Mouse (Mus musculus) heart, adult 2 months (tissue): ENCODE results near the gene Inpp5a. TPM values are rescaled to one million over a fixed set of nuclear protein-coding genes. Genes with fewer than 3 reads are reported as not detected.

Source experiments
- DNase-seq, 2 experiments: peaks; one replicate each; pipeline ENCODE4 v3.0.0; 2021
- H3K27ac ChIP-seq: fragments of 200-600 bp; 2 replicates; pipeline ENCODE4 v1.8.1; 2022
- H3K27me3 ChIP-seq: fragments of 200-500 bp; 2 replicates; pipeline ENCODE4 v1.6.1; 2012; ENCODE audit warnings: mild to moderate bottlenecking, low read length, inconsistent platforms, mixed read lengths; ENCODE audit not compliant: control insufficient read depth, insufficient read depth
- H3K36me3 ChIP-seq: fragments of 200-500 bp; 2 replicates; pipeline ENCODE4 v1.6.1; 2012; ENCODE audit warnings: low read length, inconsistent platforms; ENCODE audit not compliant: control insufficient read depth, insufficient read depth
- H3K4me1 ChIP-seq: fragments of 200-500 bp; 2 replicates; pipeline ENCODE4 v1.6.1; 2011; ENCODE audit warnings: low read length; ENCODE audit not compliant: control insufficient read depth, insufficient read depth
- H3K4me3 ChIP-seq: fragments of 200-600 bp; 2 replicates; pipeline ENCODE4 v1.8.1; 2022
- H3K79me2 ChIP-seq: fragments of 200-500 bp; replicated peaks from 2 replicates; pipeline ENCODE4 v1.6.1; 2012; ENCODE audit warnings: mild to moderate bottlenecking, inconsistent platforms, low read length, moderate library complexity, mixed read lengths; ENCODE audit not compliant: control insufficient read depth, insufficient read depth
- H3K9ac ChIP-seq: fragments of 200-500 bp; 2 replicates; pipeline ENCODE4 v1.6.1; 2012; ENCODE audit warnings: low read depth, mild to moderate bottlenecking, control low read depth, inconsistent platforms, low read length, mixed read lengths
- CTCF ChIP-seq: fragments of 200-600 bp; IDR thresholded peaks from 2 replicates; pipeline ENCODE4 v1.8.1; 2022; ENCODE audit warnings: antibody characterized with exemption, mild to moderate bottlenecking, moderate library complexity
- EP300 ChIP-seq: fragments of 200-500 bp; IDR thresholded peaks from 2 replicates; pipeline ENCODE4 v1.6.1; 2011; ENCODE audit warnings: low read depth, low read length, control low read depth; ENCODE audit not compliant: insufficient read depth
- POLR2A ChIP-seq: fragments of 200-500 bp; IDR thresholded peaks from 2 replicates; pipeline ENCODE4 v1.6.1; 2011; ENCODE audit warnings: mild to moderate bottlenecking, low read depth, low read length, control low read depth; ENCODE audit not compliant: insufficient read depth
- WGBS: fragments of 180-500 bp; shearing (Covaris S2); methylation state at CpG from one replicate; pipeline ENCODE4 v1.1.7; 2018; 5-methylcytosine and 5-hydroxymethylcytosine counted together
- intact Hi-C: fragments of 180-260 bp; cut with DNase I; formaldehyde crosslinking; loops from one replicate; pipeline ENCODE4 v1.15.1; 2025
- polyA plus RNA-seq: library from polyadenylated mRNA; depleted of rRNA; stranded (reverse); fragments of >200 nt; gene quantifications from 2 replicates; pipeline ENCODE4 v1.2.3, GENCODE M21; 2012
- total RNA-seq, 2 experiments: library from RNA; stranded (reverse); gene quantifications; 2 replicates each; pipeline ENCODE4 v1.2.3; 2021

The Inpp5a gene
- total and polyA plus RNA-seq, 3 experiments: 134 to 306 (median 280) TPM

DNA sequence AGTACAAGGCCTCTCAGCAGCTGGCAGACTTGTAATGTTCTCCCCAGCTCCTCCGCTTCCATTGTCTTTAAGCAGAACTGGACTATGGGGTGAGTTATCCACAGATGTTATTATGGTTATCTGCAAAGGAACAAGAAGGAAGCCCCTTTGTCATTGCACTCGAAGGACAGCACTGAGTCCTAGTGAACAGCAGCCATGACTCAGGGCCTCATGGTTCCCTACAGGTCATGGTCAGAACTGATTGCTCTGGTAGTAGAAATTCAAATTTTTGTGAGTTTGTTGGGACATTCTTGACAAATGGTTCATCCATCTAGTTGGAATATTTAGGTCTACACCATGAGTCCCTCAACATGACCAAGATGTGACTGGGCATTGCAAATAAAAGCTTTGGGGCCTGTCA, 81.6 kb downstream of the Inpp5a start:
- Histone ChIP-seq H3K79me2 (peaks cover 3% of the 10 kb centered on the region; the same call in 1 of the 2 replicates), H3K4me3 (no peak overlapping the region), H3K9ac (no peak overlapping the region), H3K4me1 (peaks cover 49% of the 10 kb centered on the region), H3K36me3 (peaks cover 13% of the 10 kb centered on the region), H3K27ac (peak overlapping the region; percentile 15), H3K27me3 (no peaks in the 10 kb centered on the region)
- DNase-seq: no peak
- WGBS: 46% methylated on average over 2 of the region's 2 CpGs
- intact Hi-C loops: loop anchor here (2.0 to 5.0 kb wide), 2 partner anchors 33 to 102 kb away; no protein-coding TSS in a partner anchor
- TF ChIP-seq CTCF: peak; percentile 40; the same call in 1 of the 2 replicates
- TF ChIP-seq EP300: no peak

- DNase-seq: no peak
These were observed 83.1 kb downstream of the Inpp5a start for GRCm38 (mm10) chr7:139472052-139472451.

GRCm38 (mm10) chr7:139472865-139473549, 84.1 kb downstream of the Inpp5a start:
- DNase-seq: peak; percentile 85 to 90
- Histone ChIP-seq H3K27ac (peak overlapping the region; percentile 45), H3K4me3 (no peak overlapping the region), H3K79me2 (peaks cover 4% of the 10 kb centered on the region; the same call in 1 of the 2 replicates), H3K27me3 (no peaks in the 10 kb centered on the region), H3K36me3 (peaks cover 7% of the 10 kb centered on the region; the same call in 1 of the 2 replicates), H3K4me1 (peaks cover 31% of the 10 kb centered on the region), H3K9ac (peak overlapping the region; percentile 6; the same call in 1 of the 2 replicates)
- 13% methylated on average over 7 of the region's 7 CpGs for WGBS
- TF ChIP-seq POLR2A (no peak), CTCF (peak; percentile 94; the same call in 1 of the 2 replicates), EP300 (peak; percentile 96)
- intact Hi-C loops: loop anchor here (1.0 to 5.0 kb wide), 4 partner anchors 36 to 240 kb away; no protein-coding TSS in a partner anchor

More at GRCm38 (mm10) chr7:139472052-139472451, 83.1 kb downstream of the Inpp5a start:
- TF ChIP-seq POLR2A (no peak), CTCF (no peak), EP300 (no peak)
- H3K9ac ChIP-seq: no peak overlapping the region
- H3K27me3 ChIP-seq: no peaks in the 10 kb centered on the region
- WGBS: 60% methylated on average over 1 of the region's 1 CpGs
- peaks cover 3% of the 10 kb centered on the region; the same call in 1 of the 2 replicates for H3K79me2 ChIP-seq
- peaks cover 11% of the 10 kb centered on the region for H3K36me3 ChIP-seq
- peak overlapping the region; percentile 45 for H3K27ac ChIP-seq
- H3K4me1 ChIP-seq: peaks cover 40% of the 10 kb centered on the region
- intact Hi-C loops: loop anchor here (2.0 to 5.0 kb wide), 2 partner anchors 35 to 239 kb away; no protein-coding TSS in a partner anchor
- H3K4me3 ChIP-seq: no peak overlapping the region

GRCm38 (mm10) chr7:139475896-139476295, 87.0 kb downstream of the Inpp5a start:
- Histone ChIP-seq H3K27me3 (no peaks in the 10 kb centered on the region), H3K4me3 (no peak overlapping the region), H3K79me2 (peaks cover 4% of the 10 kb centered on the region; the same call in 1 of the 2 replicates), H3K9ac (no peak overlapping the region), H3K27ac (no peak overlapping the region), H3K4me1 (peaks cover 12% of the 10 kb centered on the region), H3K36me3 (peaks cover 4% of the 10 kb centered on the region; the same call in 1 of the 2 replicates)
- intact Hi-C loops: no loop called here
- TF ChIP-seq CTCF (peak; percentile 70), POLR2A (no peak), EP300 (peak; percentile 70)
- peak; percentile 41 to 52 for DNase-seq
- WGBS: 36% methylated on average over 4 of the region's 4 CpGs

GRCm38 (mm10) chr7:139476700-139477099, 87.8 kb downstream of the Inpp5a start:
- intact Hi-C loops: no loop called here
- Histone ChIP-seq H3K36me3 (peaks cover 4% of the 10 kb centered on the region; the same call in 1 of the 2 replicates), H3K4me3 (no peak overlapping the region), H3K27ac (no peak overlapping the region), H3K9ac (no peak overlapping the region), H3K4me1 (peaks cover 10% of the 10 kb centered on the region), H3K79me2 (peaks cover 5% of the 10 kb centered on the region), H3K27me3 (no peaks in the 10 kb centered on the region)
- DNase-seq: no peak
- TF ChIP-seq CTCF (no peak), EP300 (no peak), POLR2A (no peak)
- 45% methylated on average over 2 of the region's 2 CpGs for WGBS

DNA sequence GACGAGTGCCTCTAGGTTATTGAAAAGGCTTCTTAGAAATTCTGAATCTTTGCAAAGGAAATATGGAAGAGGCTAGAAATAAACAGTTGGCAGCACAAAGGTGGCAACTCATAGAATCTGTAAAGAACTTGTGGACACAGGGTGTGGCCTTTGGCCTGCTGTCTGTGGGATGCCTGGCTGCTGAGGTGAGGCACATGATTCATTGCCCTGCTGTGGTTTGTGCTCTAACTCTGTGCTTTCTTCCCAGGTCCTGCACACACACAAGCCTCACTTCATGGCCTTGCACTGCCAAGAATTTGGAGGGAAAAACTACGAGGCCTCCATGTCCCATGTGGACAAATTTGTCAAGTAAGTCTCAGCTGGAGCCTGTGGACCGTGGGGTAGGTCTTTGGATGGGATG, 88.8 kb downstream of the Inpp5a start:
- intact Hi-C loops: no loop called here
- Histone ChIP-seq H3K79me2 (peaks cover 8% of the 10 kb centered on the region), H3K9ac (no peak overlapping the region), H3K36me3 (no peaks in the 10 kb centered on the region), H3K27ac (no peak overlapping the region), H3K27me3 (no peaks in the 10 kb centered on the region), H3K4me1 (peaks cover 7% of the 10 kb centered on the region), H3K4me3 (no peak overlapping the region)
- no peak for DNase-seq
- 80% methylated on average over 3 of the region's 3 CpGs for WGBS
- TF ChIP-seq CTCF (no peak), POLR2A (no peak), EP300 (no peak)
